Mouse (Mus musculus) hindbrain, postnatal 0 days (tissue): ENCODE data around the gene Mr1. TPM values are rescaled to one million over a fixed set of nuclear protein-coding genes. Genes with fewer than 3 reads are reported as not detected.

Source experiments
- ATAC-seq: fragments of 200-750 bp; cut with Nextera tagmentation; 2 replicates; pipeline ENCODE4 v1.8.0; 2017; ENCODE audit warnings: mild to moderate bottlenecking, moderate TSS enrichment, moderate library complexity
- DNase-seq: peaks from one replicate; pipeline ENCODE4 v3.0.0-alpha.2; 2015; ENCODE audit warnings: low spot score
- H3K27ac ChIP-seq: fragments of 300-500 bp; sonication (generic); 2 replicates; pipeline ENCODE4 v1.5.1; 2014; ENCODE audit warnings: mild to moderate bottlenecking
- H3K27me3 ChIP-seq: fragments of 300-500 bp; sonication (generic); 2 replicates; pipeline ENCODE4 v1.6.1; 2014; ENCODE audit warnings: low read length, mixed read lengths; ENCODE audit not compliant: insufficient read depth
- H3K36me3 ChIP-seq: fragments of 300-500 bp; sonication (generic); 2 replicates; pipeline ENCODE4 v1.6.1; 2014; ENCODE audit warnings: low read length, mixed read lengths; ENCODE audit not compliant: insufficient read depth
- H3K4me1 ChIP-seq: fragments of 300-500 bp; sonication (generic); 2 replicates; pipeline ENCODE4 v1.6.1; 2014; ENCODE audit warnings: antibody characterized with exemption, low read length, mixed read lengths; ENCODE audit not compliant: insufficient read depth
- H3K4me2 ChIP-seq: fragments of 300-500 bp; sonication (generic); 2 replicates; pipeline ENCODE4 v1.6.1; 2014; ENCODE audit warnings: low read depth, mild to moderate bottlenecking, low read length, moderate library complexity, mixed read lengths
- H3K4me3 ChIP-seq: fragments of 300-500 bp; sonication (generic); 2 replicates; pipeline ENCODE4 v1.5.1; 2014; ENCODE audit warnings: low read length
- H3K9ac ChIP-seq: fragments of 300-500 bp; sonication (generic); replicated peaks from 2 replicates; pipeline ENCODE4 v1.6.1; 2014; ENCODE audit warnings: mild to moderate bottlenecking, low read length, moderate library complexity, mixed read lengths
- H3K9me3 ChIP-seq: fragments of 300-500 bp; sonication (generic); 2 replicates; pipeline ENCODE4 v1.6.1; 2016; ENCODE audit warnings: low read length, mixed read lengths
- CTCF ChIP-seq: IDR thresholded peaks from 2 replicates; pipeline ENCODE4 v1.5.1; 2016; ENCODE audit warnings: antibody characterized with exemption, control low read depth, low read depth
- WGBS: fragments of 180-500 bp; shearing (Covaris S2); extraction: QIAGEN DNeasy Blood & Tissue Kit; methylation state at CpG from one replicate; pipeline ENCODE4 v1.1.7; 2014; 5-methylcytosine and 5-hydroxymethylcytosine counted together
- polyA plus RNA-seq: library from polyadenylated mRNA; unstranded; fragments of >200 nt; fragmentation: Nextera tagmentation; extraction: Ambion mirVana; gene quantifications from 2 replicates; pipeline ENCODE4 v1.2.1, GENCODE M21; 2015
- total RNA-seq: library from RNA; depleted of rRNA; stranded (reverse); fragments of >200 nt; gene quantifications from 2 replicates; pipeline ENCODE4 v1.2.3, GENCODE M21; 2014; rRNA removed

Gene Mr1
- total and polyA plus RNA-seq, 2 experiments from 2014 or later: 3.0 to 8.4 TPM

- DNase-seq: peak; percentile 96
- Histone ChIP-seq H3K9ac (peak overlapping the region; percentile 70), H3K4me1 (peaks cover 26% of the 10 kb centered on the region), H3K4me3 (peak overlapping the region; percentile 45), H3K27ac (peak overlapping the region; percentile 91), H3K36me3 (no peaks in the 10 kb centered on the region), H3K27me3 (no peaks in the 10 kb centered on the region), H3K4me2 (peak overlapping the region; percentile 84), H3K9me3 (no peaks in the 10 kb centered on the region)
- ATAC-seq: peak; percentile 96
- WGBS: under 1% methylated on average over 52 of the region's 77 CpGs
- peak; percentile 16; the same call in 1 of the 2 replicates for TF ChIP-seq CTCF
These were observed 63.0 kb downstream of the Mr1 start for GRCm38 (mm10) chr1:155083271-155084265.

GRCm38 (mm10) chr1:155082965-155083268, 63.7 kb downstream of the Mr1 start:
- H3K27ac ChIP-seq: peak overlapping the region; percentile 91
- ATAC-seq (peak; percentile 42; the same call in 1 of the 2 replicates), DNase-seq (peak; percentile 83)
- no peaks in the 10 kb centered on the region for H3K36me3 ChIP-seq
- no peaks in the 10 kb centered on the region for H3K27me3 ChIP-seq
- H3K9me3 ChIP-seq: no peaks in the 10 kb centered on the region
- peaks cover 26% of the 10 kb centered on the region for H3K4me1 ChIP-seq
- H3K4me2 ChIP-seq: peak overlapping the region; percentile 84
- WGBS: 0% methylated on average over 13 of the region's 18 CpGs
- peak overlapping the region; percentile 45 for H3K4me3 ChIP-seq
- H3K9ac ChIP-seq: peak overlapping the region; percentile 70
- no peak for TF ChIP-seq CTCF

- Histone ChIP-seq H3K27me3 (no peaks in the 10 kb centered on the region), H3K36me3 (no peaks in the 10 kb centered on the region), H3K4me1 (peaks cover 29% of the 10 kb centered on the region), H3K27ac (peak overlapping the region; percentile 91), H3K9ac (peak overlapping the region; percentile 70), H3K4me3 (peak overlapping the region; percentile 45), H3K4me2 (peak overlapping the region; percentile 84), H3K9me3 (no peaks in the 10 kb centered on the region)
- WGBS: 6% methylated on average over 11 of the region's 11 CpGs
- no peak for DNase-seq
- no peak for TF ChIP-seq CTCF
- no peak for ATAC-seq
These were observed 64.3 kb downstream of the Mr1 start for GRCm38 (mm10) chr1:155082158-155082964.

GRCm38 (mm10) chr1:155077675-155078074, 68.9 kb downstream of the Mr1 start:
- H3K27ac ChIP-seq: no peak overlapping the region
- H3K9me3 ChIP-seq: no peaks in the 10 kb centered on the region

More at GRCm38 (mm10) chr1:155077675-155078074, 68.9 kb downstream of the Mr1 start:
- WGBS: 59% methylated on average over 3 of the region's 3 CpGs
- Histone ChIP-seq H3K4me2 (no peak overlapping the region), H3K27me3 (no peaks in the 10 kb centered on the region), H3K36me3 (no peaks in the 10 kb centered on the region), H3K4me3 (no peak overlapping the region), H3K4me1 (peaks cover 17% of the 10 kb centered on the region), H3K9ac (no peak overlapping the region)
- TF ChIP-seq CTCF: no peak
- ATAC-seq (0 out of 2 replicates have a peak, but pooled peaks have one; percentile 13), DNase-seq (no peak)

Other genes with a start within 250 kb of the Mr1 start
- gene Ier5, start 47.2 kb downstream of the Mr1 start, total RNA-seq: 51.4 and 60.5 TPM in 2 replicates
- gene Ier5, start 47.2 kb downstream of the Mr1 start, polyA plus RNA-seq: 5.2 and 5.7 TPM in 2 replicates
- gene Stx6, start 11.9 kb upstream of the Mr1 start, total RNA-seq: 77.1 and 84.2 TPM in 2 replicates
- 81.2 and 82.2 TPM in 2 replicates for gene Stx6, start 11.9 kb upstream of the Mr1 start, polyA plus RNA-seq
- gene BC034090, start 97.6 kb upstream of the Mr1 start, total RNA-seq: 16.1 and 18.8 TPM in 2 replicates
- gene BC034090, start 97.6 kb upstream of the Mr1 start, polyA plus RNA-seq: 3.6 and 3.7 TPM in 2 replicates